Mouse (Mus musculus) gastrocnemius, postnatal 10 days (tissue): Measurements from ENCODE around the gene Vps11. TPM values are rescaled to one million over a fixed set of nuclear protein-coding genes. Genes with fewer than 3 reads are reported as not detected.
A peak's percentile ranks its signal among the peaks of the same experiment; 100 is the strongest.
"Not testable (repeated sequence)": the region's sequence is repeated elsewhere in the genome, so short reads cannot be mapped to it uniquely, and the experiment has no call there.

ENCODE experiments used
- DNase-seq: peaks from one replicate; pipeline ENCODE4 v3.0.0; 2021; ENCODE audit warnings: mixed read lengths
- long read RNA-seq, 2 experiments: library from polyadenylated mRNA; stranded (forward); transcript quantifications; one replicate each; pipeline ENCODE4 v2.0.0; 2021
- total RNA-seq, 2 experiments: library from RNA; stranded (reverse); gene quantifications; 2 replicates each; pipeline ENCODE4 v1.2.3; 2021

The Vps11 gene
- 10 to 100 TPM; 18.2 to 20.2 TPM for total RNA-seq
- long read RNA-seq, experiment 1, transcript Vps11-201 (16 exons, 3,536 nt): major isoform, 53 of 69 reads
- long read RNA-seq, experiment 1, partial matches to known transcripts: 3 of 69 reads
- long read RNA-seq, experiment 1, other reads (novel, unspliced or antisense): 13 of 69 reads
- long read RNA-seq, experiment 2, transcript Vps11-201 (16 exons, 3,536 nt): major isoform, 66 of 76 reads
- long read RNA-seq, experiment 2, partial matches to known transcripts: 5 of 76 reads
- long read RNA-seq, experiment 2, other reads (novel, unspliced or antisense): 5 of 76 reads

GRCm38 (mm10) chr9:44361190-44361917, at the start of gene Vps11:
TSS of gene Vps11 (minus strand) at chr9:44361670.
- peak; percentile 94 for DNase-seq

GRCm38 (mm10) chr9:44410647-44411336, 49.3 kb upstream of the Vps11 start:
- no peak for DNase-seq

- not testable (repeated sequence) for DNase-seq
Measured at GRCm38 (mm10) chr9:44408693-44409092, 47.2 kb upstream of the Vps11 start.

- DNase-seq: no peak
Measured at GRCm38 (mm10) chr9:44407752-44408097, 46.3 kb upstream of the Vps11 start.

GRCm38 (mm10) chr9:44406906-44407751, 45.7 kb upstream of the Vps11 start, which contains the start of the genes Rps25 and Trappc4:
TSS of gene Rps25 (plus strand) at chr9:44407139.
TSS of gene Trappc4 (minus strand) at chr9:44407600.
- peak; percentile 92 for DNase-seq

- DNase-seq: no peak
Measured at GRCm38 (mm10) chr9:44405011-44405410, 43.5 kb upstream of the Vps11 start.

GRCm38 (mm10) chr9:44401081-44401480, 39.6 kb upstream of the Vps11 start:
- no peak for DNase-seq

GRCm38 (mm10) chr9:44399795-44400114, 38.3 kb upstream of the Vps11 start:
- no peak for DNase-seq

- DNase-seq: no peak
Measured at GRCm38 (mm10) chr9:44399114-44399794, 37.8 kb upstream of the Vps11 start.

GRCm38 (mm10) chr9:44398551-44398950, 37.1 kb upstream of the Vps11 start:
- no peak for DNase-seq

GRCm38 (mm10) chr9:44398087-44398486, 36.6 kb upstream of the Vps11 start:
- DNase-seq: no peak

- peak; percentile 86 for DNase-seq
Measured at GRCm38 (mm10) chr9:44396684-44397411, 35.4 kb upstream of the Vps11 start, which contains the start of gene Slc37a4. TSS of gene Slc37a4 (plus strand) at chr9:44396852.

- DNase-seq: peak; percentile 79
Measured at GRCm38 (mm10) chr9:44391466-44391865, 30.0 kb upstream of the Vps11 start.

GRCm38 (mm10) chr9:44389273-44389672, 27.8 kb upstream of the Vps11 start:
- peak; percentile 49 for DNase-seq

- DNase-seq: no peak
Measured at GRCm38 (mm10) chr9:44387221-44387620, 25.8 kb upstream of the Vps11 start.

GRCm38 (mm10) chr9:44384596-44384995, 23.1 kb upstream of the Vps11 start:
- DNase-seq: no peak

- no peak for DNase-seq
Measured at GRCm38 (mm10) chr9:44379862-44380261, 18.4 kb upstream of the Vps11 start.

GRCm38 (mm10) chr9:44379054-44379834, 17.8 kb upstream of the Vps11 start, which contains the start of gene Hyou1:
TSS of gene Hyou1 (plus strand) at chr9:44379490.
- DNase-seq: peak; percentile 99

GRCm38 (mm10) chr9:44378153-44378730, 16.8 kb upstream of the Vps11 start:
- no peak for DNase-seq
